Mouse (Mus musculus) limb, embryonic 10.5 days (tissue): Measurements from ENCODE around the gene Rasal1. TPM values are rescaled to one million over a fixed set of nuclear protein-coding genes. Genes with fewer than 3 reads are reported as not detected.

Source experiments
- DNase-seq: peaks from one replicate; pipeline ENCODE4 v3.0.0-alpha.2; 2017; ENCODE audit warnings: low spot score
- H3K27ac ChIP-seq: fragments of 300-500 bp; sonication (generic); 2 replicates; pipeline ENCODE4 v1.5.1; 2016; ENCODE audit warnings: mild to moderate bottlenecking
- H3K27me3 ChIP-seq: fragments of 300-500 bp; sonication (generic); 2 replicates; pipeline ENCODE4 v1.6.1; 2016; ENCODE audit warnings: low read depth, mild to moderate bottlenecking; ENCODE audit not compliant: poor library complexity, severe bottlenecking
- H3K36me3 ChIP-seq: fragments of 300-500 bp; sonication (generic); 2 replicates; pipeline ENCODE4 v1.6.1; 2016; ENCODE audit warnings: mild to moderate bottlenecking, moderate library complexity
- H3K4me1 ChIP-seq: fragments of 300-500 bp; sonication (generic); 2 replicates; pipeline ENCODE4 v1.6.1; 2016
- H3K4me3 ChIP-seq: fragments of 300-500 bp; sonication (generic); 2 replicates; pipeline ENCODE4 v1.5.1; 2016; ENCODE audit warnings: mild to moderate bottlenecking, moderate library complexity
- H3K9me3 ChIP-seq: fragments of 300-500 bp; sonication (generic); replicated peaks from 2 replicates; pipeline ENCODE4 v1.6.1; 2016; ENCODE audit warnings: mild to moderate bottlenecking
- WGBS: fragments of 180-500 bp; shearing (Covaris S2); methylation state at CpG from one replicate; pipeline ENCODE4 v1.1.7; 2016; 5-methylcytosine and 5-hydroxymethylcytosine counted together
- polyA plus RNA-seq: library from polyadenylated mRNA; unstranded; fragments of >200 nt; fragmentation: Nextera tagmentation; extraction: Ambion mirVana; gene quantifications from 2 replicates; pipeline ENCODE4 v1.2.1, GENCODE M21; 2016

The Rasal1 gene
- polyA plus RNA-seq, 1 experiment from 2014 or later, result 0.13 TPM

GRCm38 (mm10) chr5:120674229-120675145 is 25.9 kb downstream of the Rasal1 start:
- Histone ChIP-seq H3K4me1 (peaks cover 15% of the 10 kb centered on the region), H3K27me3 (no peaks in the 10 kb centered on the region), H3K9me3 (no peaks in the 10 kb centered on the region), H3K27ac (no peak overlapping the region), H3K36me3 (no peaks in the 10 kb centered on the region), H3K4me3 (no peak overlapping the region)
- DNase-seq, result no peak
- WGBS, result 38% methylated on average over 20 of the region's 21 CpGs

- H3K27me3 ChIP-seq, result peaks cover 21% of the 10 kb centered on the region
- H3K27ac ChIP-seq, result no peak overlapping the region
- H3K9me3 ChIP-seq, result no peaks in the 10 kb centered on the region
- DNase-seq, result no peak
- WGBS, result 19% methylated on average over 2 of the region's 2 CpGs
- peaks cover 34% of the 10 kb centered on the region for H3K4me1 ChIP-seq
- no peak overlapping the region for H3K4me3 ChIP-seq
- H3K36me3 ChIP-seq, result no peaks in the 10 kb centered on the region
Measured at GRCm38 (mm10) chr5:120677516-120677915, 28.9 kb downstream of the Rasal1 start.

- Histone ChIP-seq H3K36me3 (no peaks in the 10 kb centered on the region), H3K9me3 (no peaks in the 10 kb centered on the region), H3K27ac (peak overlapping the region; percentile 83), H3K4me1 (peaks cover 33% of the 10 kb centered on the region), H3K4me3 (peak overlapping the region; percentile 55), H3K27me3 (peaks cover 45% of the 10 kb centered on the region)
- peak; percentile 92 for DNase-seq
- 3% methylated on average over 24 of the region's 24 CpGs for WGBS
Measured at GRCm38 (mm10) chr5:120679676-120680555, 31.3 kb downstream of the Rasal1 start.

GRCm38 (mm10) chr5:120680918-120681317 is 32.3 kb downstream of the Rasal1 start:
- Histone ChIP-seq H3K9me3 (no peaks in the 10 kb centered on the region), H3K4me1 (peaks cover 32% of the 10 kb centered on the region), H3K27me3 (peaks cover 55% of the 10 kb centered on the region), H3K36me3 (no peaks in the 10 kb centered on the region), H3K27ac (peak overlapping the region; percentile 83), H3K4me3 (peak overlapping the region; percentile 55; the same call in 1 of the 2 replicates)
- 91% methylated on average over 18 of the region's 18 CpGs for WGBS
- no peak for DNase-seq

GRCm38 (mm10) chr5:120682982-120683771 is 34.6 kb downstream of the Rasal1 start:
- 7% methylated on average over 24 of the region's 24 CpGs for WGBS
- no peaks in the 10 kb centered on the region for H3K36me3 ChIP-seq
- no peak overlapping the region for H3K27ac ChIP-seq
- peak overlapping the region; percentile 25; the same call in 1 of the 2 replicates for H3K4me3 ChIP-seq
- H3K27me3 ChIP-seq, result peaks cover 70% of the 10 kb centered on the region
- H3K4me1 ChIP-seq, result peaks cover 37% of the 10 kb centered on the region
- DNase-seq, result no peak
- H3K9me3 ChIP-seq, result no peaks in the 10 kb centered on the region

- H3K27me3 ChIP-seq, result peaks cover 73% of the 10 kb centered on the region
- no peak for DNase-seq
- no peaks in the 10 kb centered on the region for H3K36me3 ChIP-seq
- H3K27ac ChIP-seq, result no peak overlapping the region
- H3K4me1 ChIP-seq, result peaks cover 36% of the 10 kb centered on the region
- H3K9me3 ChIP-seq, result no peaks in the 10 kb centered on the region
- no peak overlapping the region for H3K4me3 ChIP-seq
- 79% methylated on average over 8 of the region's 8 CpGs for WGBS
Measured at GRCm38 (mm10) chr5:120685678-120686077, 37.1 kb downstream of the Rasal1 start.

GRCm38 (mm10) chr5:120686749-120687483 is 38.3 kb downstream of the Rasal1 start:
- Histone ChIP-seq H3K27me3 (peaks cover 73% of the 10 kb centered on the region), H3K9me3 (no peaks in the 10 kb centered on the region)

GRCm38 (mm10) chr5:120687484-120687851 is 38.9 kb downstream of the Rasal1 start:
- Histone ChIP-seq H3K9me3 (no peaks in the 10 kb centered on the region), H3K27me3 (peaks cover 73% of the 10 kb centered on the region), H3K4me3 (no peak overlapping the region), H3K36me3 (no peaks in the 10 kb centered on the region), H3K4me1 (peaks cover 28% of the 10 kb centered on the region), H3K27ac (no peak overlapping the region; the same call in 1 of the 2 replicates)
- 87% methylated on average over 3 of the region's 3 CpGs for WGBS
- DNase-seq, result no peak

More at GRCm38 (mm10) chr5:120686749-120687483, 38.3 kb downstream of the Rasal1 start:
- no peak for DNase-seq
- no peak overlapping the region for H3K4me3 ChIP-seq
- no peak overlapping the region for H3K27ac ChIP-seq
- 80% methylated on average over 6 of the region's 6 CpGs for WGBS
- H3K4me1 ChIP-seq, result peaks cover 32% of the 10 kb centered on the region
- no peaks in the 10 kb centered on the region for H3K36me3 ChIP-seq

GRCm38 (mm10) chr5:120687897-120688296 is 39.3 kb downstream of the Rasal1 start:
- Histone ChIP-seq H3K4me1 (peaks cover 24% of the 10 kb centered on the region), H3K27ac (no peak overlapping the region; the same call in 1 of the 2 replicates), H3K9me3 (no peaks in the 10 kb centered on the region), H3K4me3 (no peak overlapping the region), H3K36me3 (no peaks in the 10 kb centered on the region), H3K27me3 (peaks cover 73% of the 10 kb centered on the region)
- WGBS, result 89% methylated on average over 5 of the region's 5 CpGs
- no peak for DNase-seq

- no peak overlapping the region for H3K4me3 ChIP-seq
- peaks cover 73% of the 10 kb centered on the region for H3K27me3 ChIP-seq
- H3K9me3 ChIP-seq, result no peaks in the 10 kb centered on the region
- H3K4me1 ChIP-seq, result peaks cover 22% of the 10 kb centered on the region
- DNase-seq, result no peak
- H3K36me3 ChIP-seq, result no peaks in the 10 kb centered on the region
- WGBS, result 27% methylated on average over 4 of the region's 4 CpGs
- H3K27ac ChIP-seq, result no peak overlapping the region; the same call in 1 of the 2 replicates
Measured at GRCm38 (mm10) chr5:120688434-120688833, 39.8 kb downstream of the Rasal1 start.

- H3K27me3 ChIP-seq, result peaks cover 73% of the 10 kb centered on the region
- H3K27ac ChIP-seq, result no peak overlapping the region
- no peak for DNase-seq
- H3K9me3 ChIP-seq, result no peaks in the 10 kb centered on the region
- peaks cover 32% of the 10 kb centered on the region for H3K4me1 ChIP-seq
- H3K36me3 ChIP-seq, result no peaks in the 10 kb centered on the region
- no peak overlapping the region for H3K4me3 ChIP-seq
- 69% methylated on average over 4 of the region's 4 CpGs for WGBS
Measured at GRCm38 (mm10) chr5:120690417-120690816, 41.8 kb downstream of the Rasal1 start.

GRCm38 (mm10) chr5:120692034-120692433 is 43.4 kb downstream of the Rasal1 start:
- 73% methylated on average over 19 of the region's 19 CpGs for WGBS
- H3K27me3 ChIP-seq, result peaks cover 74% of the 10 kb centered on the region

More at GRCm38 (mm10) chr5:120692034-120692433, 43.4 kb downstream of the Rasal1 start:
- H3K4me3 ChIP-seq, result no peak overlapping the region
- no peaks in the 10 kb centered on the region for H3K9me3 ChIP-seq
- DNase-seq, result no peak
- H3K36me3 ChIP-seq, result no peaks in the 10 kb centered on the region
- no peak overlapping the region for H3K27ac ChIP-seq
- peaks cover 32% of the 10 kb centered on the region for H3K4me1 ChIP-seq
